Mouse (Mus musculus): ENCODE data around the gene Eras. TPM values are rescaled to one million over a fixed set of nuclear protein-coding genes. Genes with fewer than 3 reads are reported as not detected.
"Not testable (repeated sequence)": the region's sequence is repeated elsewhere in the genome, so short reads cannot be mapped to it uniquely, and the experiment has no call there.

Gene Eras
- polyA plus RNA-seq, 1 experiment: not detected

DNA sequence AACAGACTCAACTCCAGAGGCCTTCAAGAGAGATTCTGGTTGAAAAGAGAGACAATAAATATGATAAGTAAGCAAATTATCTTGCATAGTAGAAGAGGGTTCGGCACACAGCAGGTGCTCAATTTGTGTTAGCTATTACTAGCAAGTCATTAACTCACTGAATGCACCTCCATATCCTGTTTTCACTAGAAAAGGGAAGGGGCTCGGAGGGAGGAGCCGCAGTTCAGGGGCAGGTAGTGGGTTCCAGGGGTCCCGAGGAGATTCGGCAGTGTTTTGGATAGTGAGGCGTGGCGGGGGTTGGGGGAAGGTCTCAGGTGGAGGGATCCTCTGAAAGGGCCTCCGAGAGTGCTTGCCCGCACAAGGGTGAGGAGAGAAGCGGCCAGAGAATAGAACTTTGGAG is 1.3 kb downstream of the Eras start:
- no peak for TF ChIP-seq CEBPB (IDR thresholded peaks at IDR 0.05; ENCODE audit: low read depth)
- TF ChIP-seq MAX (IDR thresholded peaks at IDR 0.05): no peak
- no peak for TF ChIP-seq CTCF (IDR thresholded peaks at IDR 0.05; ENCODE audit: control insufficient read depth, insufficient read depth, insufficient read length)
- no peak for TF ChIP-seq MYOG (IDR thresholded peaks at IDR 0.05; ENCODE audit: control insufficient read depth, extremely low read depth, insufficient read length)
- no peak for TF ChIP-seq MYOD1 (IDR thresholded peaks at IDR 0.05; ENCODE audit: control insufficient read depth, insufficient read length, low read depth)
- TF ChIP-seq FOSL1 (IDR thresholded peaks at IDR 0.05; ENCODE audit: insufficient read depth, low read length, poor library complexity, severe bottlenecking): no peak
- TF ChIP-seq USF1 (IDR thresholded peaks at IDR 0.05; ENCODE audit: low read depth): no peak
- Histone ChIP-seq H3K79me3 (ENCODE audit: low read depth) (no peaks in the 10 kb centered on the region), H3K36me3 (ENCODE audit: control insufficient read depth, insufficient read depth) (no peaks in the 10 kb centered on the region), H3K4me3 (ENCODE audit: insufficient read depth, poor library complexity, severe bottlenecking) (no peak overlapping the region), H3K79me2 (ENCODE audit: control insufficient read depth, insufficient read depth) (no peaks in the 10 kb centered on the region), H3ac (ENCODE audit: control insufficient read depth, insufficient read length, low read depth) (no peak overlapping the region), H3K27me3 (ENCODE audit: control insufficient read depth, insufficient read depth, insufficient read length) (peaks cover 26% of the 10 kb centered on the region)

DNA sequence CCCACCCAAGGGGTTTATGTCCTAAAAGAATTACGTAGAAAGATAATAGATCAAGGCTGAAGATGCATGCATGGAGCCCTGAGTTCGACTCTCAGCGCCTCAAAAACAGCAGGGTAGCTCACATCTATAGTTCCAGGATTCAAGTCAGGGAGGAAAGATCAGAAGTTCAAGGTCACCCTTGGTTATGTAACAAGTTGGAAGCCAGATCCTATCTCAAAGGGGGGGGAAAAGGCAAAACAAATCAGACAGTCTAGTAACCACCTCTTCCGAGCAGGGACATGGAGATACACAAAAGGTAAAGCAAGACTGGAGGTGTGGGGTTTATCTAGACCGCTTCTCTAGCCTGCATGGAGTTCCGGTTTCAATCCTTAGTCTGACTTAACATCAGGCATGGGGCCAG is 2.1 kb downstream of the Eras start:
- H3K79me2 ChIP-seq (ENCODE audit: control insufficient read depth, insufficient read depth): no peaks in the 10 kb centered on the region
- H3K79me3 ChIP-seq (ENCODE audit: low read depth): no peaks in the 10 kb centered on the region
- no peak for TF ChIP-seq MAX (IDR thresholded peaks at IDR 0.05)
- TF ChIP-seq MYOD1 (IDR thresholded peaks at IDR 0.05; ENCODE audit: control insufficient read depth, insufficient read length, low read depth): no peak
- no peak for TF ChIP-seq CEBPB (IDR thresholded peaks at IDR 0.05; ENCODE audit: low read depth)
- TF ChIP-seq CTCF (IDR thresholded peaks at IDR 0.05; ENCODE audit: control insufficient read depth, insufficient read depth, insufficient read length): no peak
- TF ChIP-seq FOSL1 (IDR thresholded peaks at IDR 0.05; ENCODE audit: insufficient read depth, low read length, poor library complexity, severe bottlenecking): no peak
- no peak for TF ChIP-seq USF1 (IDR thresholded peaks at IDR 0.05; ENCODE audit: low read depth)
- no peak for TF ChIP-seq MYOG (IDR thresholded peaks at IDR 0.05; ENCODE audit: control insufficient read depth, extremely low read depth, insufficient read length)
- no peaks in the 10 kb centered on the region for H3K36me3 ChIP-seq (ENCODE audit: control insufficient read depth, insufficient read depth)
- peaks cover 31% of the 10 kb centered on the region for H3K27me3 ChIP-seq (ENCODE audit: control insufficient read depth, insufficient read depth, insufficient read length)
- no peak overlapping the region for H3K4me3 ChIP-seq (ENCODE audit: insufficient read depth, poor library complexity, severe bottlenecking)
- no peak overlapping the region for H3ac ChIP-seq (ENCODE audit: control insufficient read depth, insufficient read length, low read depth)

- Histone ChIP-seq H3ac (ENCODE audit: control insufficient read depth, insufficient read length, low read depth) (no peak overlapping the region), H3K27me3 (ENCODE audit: control insufficient read depth, insufficient read depth, insufficient read length) (peaks cover 33% of the 10 kb centered on the region), H3K79me3 (ENCODE audit: low read depth) (no peaks in the 10 kb centered on the region), H3K36me3 (ENCODE audit: control insufficient read depth, insufficient read depth) (no peaks in the 10 kb centered on the region), H3K79me2 (ENCODE audit: control insufficient read depth, insufficient read depth) (no peaks in the 10 kb centered on the region), H3K4me3 (ENCODE audit: insufficient read depth, poor library complexity, severe bottlenecking) (no peak overlapping the region)
- no peak for TF ChIP-seq CTCF (IDR thresholded peaks at IDR 0.05; ENCODE audit: control insufficient read depth, insufficient read depth, insufficient read length)
- no peak for TF ChIP-seq MAX (IDR thresholded peaks at IDR 0.05)
- TF ChIP-seq USF1 (IDR thresholded peaks at IDR 0.05; ENCODE audit: low read depth): no peak
- TF ChIP-seq MYOG (IDR thresholded peaks at IDR 0.05; ENCODE audit: control insufficient read depth, extremely low read depth, insufficient read length): no peak
- TF ChIP-seq MYOD1 (IDR thresholded peaks at IDR 0.05; ENCODE audit: control insufficient read depth, insufficient read length, low read depth): no peak
- TF ChIP-seq CEBPB (IDR thresholded peaks at IDR 0.05; ENCODE audit: low read depth): no peak
- no peak for TF ChIP-seq FOSL1 (IDR thresholded peaks at IDR 0.05; ENCODE audit: insufficient read depth, low read length, poor library complexity, severe bottlenecking)
Observed at GRCm38 (mm10) chrX:7922032-7922431, 6.4 kb downstream of the Eras start.

DNA sequence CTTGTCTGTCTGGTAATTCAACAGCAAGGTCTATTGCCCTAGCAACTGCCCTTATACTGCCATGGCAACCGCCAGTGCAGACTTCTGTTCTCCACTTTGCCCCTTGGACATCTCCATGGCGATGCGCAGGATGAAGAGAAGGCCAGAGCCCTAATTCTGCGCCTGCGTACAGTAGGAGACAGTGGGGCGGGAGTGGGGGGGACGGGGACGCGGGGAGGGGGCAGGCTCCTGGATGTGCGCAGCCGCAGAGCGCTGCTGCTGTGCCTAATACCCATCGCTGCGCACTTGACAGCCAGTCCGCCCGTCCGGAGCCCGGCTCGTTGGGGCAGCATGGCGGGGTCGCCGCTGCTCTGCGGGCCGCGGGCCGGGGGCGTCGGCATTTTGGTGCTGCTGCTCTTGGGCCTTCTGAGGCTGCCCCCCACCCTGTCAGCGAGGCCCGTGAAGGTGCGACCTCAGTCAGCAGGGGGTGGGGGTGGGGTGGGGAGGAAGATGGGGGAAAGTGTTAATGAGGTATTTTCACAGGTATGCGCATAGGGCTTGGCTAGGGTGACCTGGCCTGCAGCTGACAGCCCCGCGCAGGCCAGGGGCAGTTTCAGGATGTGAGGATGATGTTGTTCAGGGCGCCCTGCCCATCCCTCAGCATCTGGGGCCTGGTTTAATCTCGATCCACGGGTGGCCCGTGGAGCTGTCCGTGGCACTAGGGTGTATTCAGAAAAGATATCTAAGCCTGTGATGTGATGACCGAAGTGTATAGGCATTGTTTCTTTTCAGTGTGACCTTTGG is 8.6 kb downstream of the Eras start, which contains the start of gene Pcsk1n:
Gene Pcsk1n (plus strand): TSS at position 222 of the 783 bp plus-strand sequence.
- TF ChIP-seq MAX (IDR thresholded peaks at IDR 0.05): no peak
- Histone ChIP-seq H3K4me3 (ENCODE audit: insufficient read depth, poor library complexity, severe bottlenecking) (no peak within 1 kb of the TSS), H3K27me3 (ENCODE audit: control insufficient read depth, insufficient read depth, insufficient read length) (peaks cover 28% of the 10 kb centered on the region), H3K79me3 (ENCODE audit: low read depth) (no peaks in the 10 kb centered on the region), H3K79me2 (ENCODE audit: control insufficient read depth, insufficient read depth) (no peaks in the 10 kb centered on the region), H3K36me3 (ENCODE audit: control insufficient read depth, insufficient read depth) (no peaks in the 10 kb centered on the region), H3ac (ENCODE audit: control insufficient read depth, insufficient read length, low read depth) (no peak within 1 kb of the TSS)

DNA sequence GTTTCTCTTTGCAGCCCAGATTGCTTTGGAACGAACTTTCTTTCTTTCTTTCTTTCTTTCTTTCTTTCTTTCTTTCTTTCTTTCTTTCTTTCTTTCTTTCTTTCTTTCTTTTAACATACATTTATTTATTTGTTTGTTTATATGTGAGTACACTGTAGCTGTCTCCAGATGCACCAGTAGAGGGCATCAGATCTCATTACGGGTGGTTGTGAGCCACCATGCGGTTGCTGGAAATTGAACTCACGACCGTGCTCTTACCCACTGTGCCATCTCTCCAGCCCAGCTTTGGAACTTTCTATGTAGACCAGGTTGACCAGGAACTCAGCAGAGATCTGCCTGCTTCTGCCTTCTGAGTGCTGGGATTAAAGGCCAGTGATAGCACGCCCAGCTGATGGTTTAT is 10.4 kb downstream of the Eras start:
- H3ac ChIP-seq (ENCODE audit: control insufficient read depth, insufficient read length, low read depth); H3K4me3 ChIP-seq (ENCODE audit: insufficient read depth, poor library complexity, severe bottlenecking); H3K79me2 ChIP-seq (ENCODE audit: control insufficient read depth, insufficient read depth); H3K36me3 ChIP-seq (ENCODE audit: control insufficient read depth, insufficient read depth); H3K79me3 ChIP-seq (ENCODE audit: low read depth): not testable (repeated sequence)
- peaks cover 16% of the 10 kb centered on the region for H3K27me3 ChIP-seq (ENCODE audit: control insufficient read depth, insufficient read depth, insufficient read length)

- H3K79me3 ChIP-seq (ENCODE audit: low read depth); H3K4me3 ChIP-seq (ENCODE audit: insufficient read depth, poor library complexity, severe bottlenecking); H3K79me2 ChIP-seq (ENCODE audit: control insufficient read depth, insufficient read depth); H3K27me3 ChIP-seq (ENCODE audit: control insufficient read depth, insufficient read depth, insufficient read length); H3ac ChIP-seq (ENCODE audit: control insufficient read depth, insufficient read length, low read depth); H3K36me3 ChIP-seq (ENCODE audit: control insufficient read depth, insufficient read depth): not testable (repeated sequence)
Observed at GRCm38 (mm10) chrX:7915669-7916068, 12.7 kb downstream of the Eras start.
